Comparison of ENCODE assay signal across 8 mouse cellular contexts in genomic region chr6:100800497-100800955, GRCm38 (mm10). TPM values are rescaled to one million over a fixed set of nuclear protein-coding genes. Genes with fewer than 3 reads are reported as not detected.
DNase-seq lines count a peak whose midpoint lies in the region; ATAC-seq and TF ChIP-seq lines count a peak whose summit lies in the region.

No protein-coding gene starts in this region.

- WGBS in liver, adult 2 months = 36% methylated on average over 10 of the region's 10 CpGs
- WGBS in liver, embryonic 11.5 days = 62% methylated on average over 10 of the region's 10 CpGs
- 87% methylated on average over 10 of the region's 10 CpGs for WGBS in forebrain, embryonic 11.5 days

- no peaks in the 10 kb centered on the region for H3K79me2 ChIP-seq in liver, adult 2 months (ENCODE audit: control insufficient read depth, insufficient read depth, low read length)

- ATAC-seq in liver, embryonic 11.5 days (replicated peaks; ENCODE audit: low FRiP score) = no peak
- no peak for ATAC-seq in forebrain, embryonic 11.5 days (replicated peaks; ENCODE audit: low FRiP score)

- no peak overlapping the region for H3K4me2 ChIP-seq in liver, embryonic 11.5 days
- H3K4me2 ChIP-seq in forebrain, embryonic 11.5 days (ENCODE audit: low read depth, low read length, severe bottlenecking) = no peak overlapping the region

- DNase-seq in liver, adult 2 months (ENCODE audit: extremely low read depth, low read depth, low spot score) = peak; percentile 1
- DNase-seq in liver, embryonic 11.5 days (ENCODE audit: low spot score) = no peak
- peak; percentile 61 to 63 for DNase-seq in adrenal gland, adult 18-20 months (ENCODE audit: low spot score in 2 of 2)
- peak; percentile 84 for DNase-seq in gastrocnemius, adult 18-20 months (ENCODE audit: low spot score)
- peak; percentile 11 to 29 for DNase-seq in kidney, postnatal 36 days
- peak; percentile 65 for DNase-seq in lung, postnatal 36 days
- peak; percentile 58 for DNase-seq in urinary bladder, postnatal 25 days (ENCODE audit: low spot score)
- DNase-seq in forebrain, embryonic 11.5 days (ENCODE audit: low spot score) = no peak

- H3K27me3 ChIP-seq in liver, adult 2 months (ENCODE audit: control insufficient read depth, insufficient read depth, low read length) = no peaks in the 10 kb centered on the region
- no peaks in the 10 kb centered on the region for H3K27me3 ChIP-seq in liver, embryonic 11.5 days (replicated peaks; ENCODE audit: control insufficient read depth, insufficient read depth, low read length)
- H3K27me3 ChIP-seq in forebrain, embryonic 11.5 days (ENCODE audit: control insufficient read depth, insufficient read depth, low read length) = no peaks in the 10 kb centered on the region

- TF ChIP-seq POLR2A in liver, adult 2 months (IDR thresholded peaks at IDR 0.05; ENCODE audit: extremely low read depth, insufficient read depth, low read length) = no peak

- no peaks in the 10 kb centered on the region for H3K36me3 ChIP-seq in liver, adult 2 months (ENCODE audit: control insufficient read depth, insufficient read depth, low read length)
- H3K36me3 ChIP-seq in liver, embryonic 11.5 days (ENCODE audit: control insufficient read depth, insufficient read depth, low read length) = no peaks in the 10 kb centered on the region
- no peaks in the 10 kb centered on the region for H3K36me3 ChIP-seq in forebrain, embryonic 11.5 days (ENCODE audit: control insufficient read depth, insufficient read depth, low read length)

- no peak overlapping the region for H3K9ac ChIP-seq in liver, adult 2 months (ENCODE audit: low read depth, low read length)
- no peak overlapping the region for H3K9ac ChIP-seq in liver, embryonic 11.5 days (ENCODE audit: low read depth, low read length)
- no peak overlapping the region for H3K9ac ChIP-seq in forebrain, embryonic 11.5 days (ENCODE audit: low read length)

- H3K27ac ChIP-seq in liver, adult 2 months (replicated peaks; ENCODE audit: insufficient read depth, low read depth, low read length) = no peak overlapping the region
- no peak overlapping the region for H3K27ac ChIP-seq in liver, embryonic 11.5 days (ENCODE audit: low read depth, low read length)
- H3K27ac ChIP-seq in forebrain, embryonic 11.5 days (ENCODE audit: low read depth, low read length) = no peak overlapping the region

- H3K4me3 ChIP-seq in liver, adult 2 months (ENCODE audit: insufficient read depth, low read depth, low read length) = no peak overlapping the region
- no peak overlapping the region for H3K4me3 ChIP-seq in liver, embryonic 11.5 days (ENCODE audit: low read depth, low read length)
- no peak overlapping the region for H3K4me3 ChIP-seq in forebrain, embryonic 11.5 days (ENCODE audit: low read depth, low read length)

- TF ChIP-seq CTCF in liver, adult 2 months (IDR thresholded peaks at IDR 0.05; ENCODE audit: low read depth, low read length) = no peak

- H3K4me1 ChIP-seq in liver, adult 2 months (ENCODE audit: control insufficient read depth, insufficient read depth, low read length) = no peaks in the 10 kb centered on the region
- no peaks in the 10 kb centered on the region for H3K4me1 ChIP-seq in liver, embryonic 11.5 days (replicated peaks; ENCODE audit: control insufficient read depth, insufficient read depth, low read length)
- H3K4me1 ChIP-seq in forebrain, embryonic 11.5 days (replicated peaks; ENCODE audit: control insufficient read depth, insufficient read depth, low read length) = no peaks in the 10 kb centered on the region

- no peaks in the 10 kb centered on the region for H3K9me3 ChIP-seq in liver, embryonic 11.5 days (ENCODE audit: control insufficient read depth, low read length)
- H3K9me3 ChIP-seq in forebrain, embryonic 11.5 days (ENCODE audit: control insufficient read depth, low read length) = no peaks in the 10 kb centered on the region

RNA-seq across cellular contexts. Expression of gene Ppp4r2, which starts 32.9 kb away (rescaled TPM):
- total RNA-seq in liver, adult 2 months (2014; rRNA removed) = 27.4 and 28.1 TPM in 2 replicates
- 8.3 and 10.6 TPM in 2 replicates for polyA plus RNA-seq in liver, adult 2 months (2012; rRNA removed)
- 25.0 and 26.5 TPM in 2 replicates for polyA plus RNA-seq in liver, embryonic 11.5 days (2014; fragmentation: Nextera tagmentation; extraction: Ambion mirVana)
- 10 to 100 TPM; 87.4 to 92.1 TPM for total RNA-seq in adrenal gland, adult 18-20 months (2021)
- 10 to 100 TPM; 58.6 to 64.4 TPM for total RNA-seq in gastrocnemius, adult 18-20 months (2021)
- 37.6 and 40.3 TPM in 2 replicates for polyA plus RNA-seq in forebrain, embryonic 11.5 days (2014; fragmentation: Nextera tagmentation; extraction: Ambion mirVana)

Comparison
In these comparisons a context has a peak if more than half of its experiments do, and no peak if none do; other contexts are left out.
1. DNase-seq: peak in liver, adult 2 months (single experiment), adrenal gland, adult 18-20 months (2 of 2), gastrocnemius, adult 18-20 months (single experiment), kidney, postnatal 36 days (2 of 2), lung, postnatal 36 days (single experiment) and urinary bladder, postnatal 25 days (single experiment); none in liver, embryonic 11.5 days (single experiment) and forebrain, embryonic 11.5 days (single experiment).